Mouse (Mus musculus) forebrain, embryonic 14.5 days (tissue): Measurements from ENCODE around the gene Caml. TPM values are rescaled to one million over a fixed set of nuclear protein-coding genes. Genes with fewer than 3 reads are reported as not detected.
A peak's percentile ranks its signal among the peaks of the same experiment; 100 is the strongest.
"Not testable (repeated sequence)": the region's sequence is repeated elsewhere in the genome, so short reads cannot be mapped to it uniquely, and the experiment has no call there.

Experiments used
- ATAC-seq: fragments of 200-750 bp; cut with Nextera tagmentation; 2 replicates; pipeline ENCODE4 v1.8.0; 2017; ENCODE audit warnings: mild to moderate bottlenecking, moderate library complexity
- DNase-seq: peaks from one replicate; pipeline ENCODE4 v3.0.0-alpha.2; 2015; ENCODE audit warnings: low spot score
- H3K27ac ChIP-seq: fragments of 300-500 bp; sonication (generic); 2 replicates; pipeline ENCODE4 v1.5.1; 2014; ENCODE audit warnings: low read depth, mild to moderate bottlenecking, control low read depth, low read length, moderate library complexity
- H3K27me3 ChIP-seq: fragments of 300-500 bp; sonication (generic); replicated peaks from 2 replicates; pipeline ENCODE4 v1.6.1; 2014; ENCODE audit warnings: low read length, control low read depth, mixed read lengths; ENCODE audit not compliant: control insufficient read depth, insufficient read depth
- H3K36me3 ChIP-seq: fragments of 300-500 bp; sonication (generic); 2 replicates; pipeline ENCODE4 v1.6.1; 2014; ENCODE audit warnings: low read length, control low read depth; ENCODE audit not compliant: control insufficient read depth, insufficient read depth
- H3K4me1 ChIP-seq: fragments of 300-500 bp; sonication (generic); 2 replicates; pipeline ENCODE4 v1.6.1; 2014; ENCODE audit warnings: antibody characterized with exemption, low read length, control low read depth; ENCODE audit not compliant: control insufficient read depth, insufficient read depth
- H3K4me2 ChIP-seq: fragments of 300-500 bp; sonication (generic); 2 replicates; pipeline ENCODE4 v1.6.1; 2014; ENCODE audit warnings: mild to moderate bottlenecking, control low read depth, low read length
- H3K4me3 ChIP-seq: fragments of 300-500 bp; sonication (generic); 2 replicates; pipeline ENCODE4 v1.5.1; 2014; ENCODE audit warnings: low read depth, low read length, control low read depth
- H3K9ac ChIP-seq: fragments of 300-500 bp; sonication (generic); 2 replicates; pipeline ENCODE4 v1.6.1; 2014; ENCODE audit warnings: mild to moderate bottlenecking, low read length, control low read depth, moderate library complexity
- H3K9me3 ChIP-seq: fragments of 300-500 bp; sonication (generic); replicated peaks from 2 replicates; pipeline ENCODE4 v1.6.1; 2016; ENCODE audit warnings: low read length, control low read depth, mixed read lengths; ENCODE audit not compliant: control insufficient read depth
- WGBS: fragments of 180-500 bp; shearing (Covaris S2); extraction: QIAGEN DNeasy Blood & Tissue Kit; methylation state at CpG from one replicate; pipeline ENCODE4 v1.1.7; 2014; 5-methylcytosine and 5-hydroxymethylcytosine counted together
- polyA plus RNA-seq: library from polyadenylated mRNA; unstranded; fragments of >200 nt; fragmentation: Nextera tagmentation; extraction: Ambion mirVana; gene quantifications from 2 replicates; pipeline ENCODE4 v1.2.1, GENCODE M21; 2014

Gene Caml
- polyA plus RNA-seq = 92.9 and 105 TPM in 2 replicates

- H3K4me1 ChIP-seq = peaks cover 16% of the 10 kb centered on the region
- peaks cover 19% of the 10 kb centered on the region for H3K36me3 ChIP-seq
- H3K27me3 ChIP-seq = no peaks in the 10 kb centered on the region
- DNase-seq (peak; percentile 96), ATAC-seq (peak; percentile 99)
- peak within 1 kb of the TSS; percentile 86 for H3K27ac ChIP-seq
- H3K4me2 ChIP-seq = peak within 1 kb of the TSS; percentile 76
- H3K4me3 ChIP-seq = peak within 1 kb of the TSS; percentile 84
- under 1% methylated on average over 59 of the region's 59 CpGs for WGBS
- H3K9ac ChIP-seq = peak within 1 kb of the TSS; percentile 90
- H3K9me3 ChIP-seq = no peaks in the 10 kb centered on the region
These were observed at the start of gene Caml for GRCm38 (mm10) chr13:55622649-55623541. Gene Caml (plus strand): TSS chr13:55623005.

- ATAC-seq (no peak), DNase-seq (no peak)
- Histone ChIP-seq H3K4me2 (no peak within 1 kb of the TSS), H3K27me3 (no peaks in the 10 kb centered on the region), H3K4me3 (no peak within 1 kb of the TSS), H3K27ac (no peak within 1 kb of the TSS), H3K9me3 (no peaks in the 10 kb centered on the region), H3K36me3 (peaks cover 1% of the 10 kb centered on the region; the same call in 1 of the 2 replicates), H3K4me1 (peaks cover 10% of the 10 kb centered on the region), H3K9ac (no peak within 1 kb of the TSS)
- WGBS = 96% methylated on average over 2 of the region's 2 CpGs
These were observed 49.4 kb upstream of the Caml start, which contains the start of gene Tmed9 for GRCm38 (mm10) chr13:55573432-55573831. Gene Tmed9 (plus strand): TSS chr13:55573732.

GRCm38 (mm10) chr13:55574321-55574720, 48.5 kb upstream of the Caml start:
- Histone ChIP-seq H3K27ac (no peak overlapping the region), H3K4me3 (no peak overlapping the region), H3K4me2 (no peak overlapping the region), H3K9ac (no peak overlapping the region), H3K4me1 (peaks cover 6% of the 10 kb centered on the region), H3K36me3 (no peaks in the 10 kb centered on the region), H3K9me3 (no peaks in the 10 kb centered on the region), H3K27me3 (no peaks in the 10 kb centered on the region)
- DNase-seq (peak; percentile 16), ATAC-seq (no peak)
- 76% methylated on average over 5 of the region's 5 CpGs for WGBS

GRCm38 (mm10) chr13:55575932-55576331, 46.9 kb upstream of the Caml start:
- Histone ChIP-seq H3K4me1 (no peaks in the 10 kb centered on the region), H3K36me3 (no peaks in the 10 kb centered on the region), H3K4me2 (no peak overlapping the region), H3K9me3 (no peaks in the 10 kb centered on the region), H3K4me3 (no peak overlapping the region), H3K9ac (no peak overlapping the region), H3K27ac (no peak overlapping the region), H3K27me3 (no peaks in the 10 kb centered on the region)
- ATAC-seq (no peak), DNase-seq (no peak)
- WGBS = 67% methylated on average over 5 of the region's 5 CpGs

GRCm38 (mm10) chr13:55576872-55577271, 45.9 kb upstream of the Caml start:
- not testable (repeated sequence) for H3K4me3 ChIP-seq, DNase-seq, ATAC-seq, H3K9me3 ChIP-seq, H3K36me3 ChIP-seq, H3K4me2 ChIP-seq, H3K4me1 ChIP-seq, H3K27ac ChIP-seq, H3K9ac ChIP-seq, H3K27me3 ChIP-seq
- 91% methylated on average over 7 of the region's 7 CpGs for WGBS

GRCm38 (mm10) chr13:55578086-55578485, 44.7 kb upstream of the Caml start:
- Histone ChIP-seq H3K9me3 (no peaks in the 10 kb centered on the region), H3K4me1 (no peaks in the 10 kb centered on the region), H3K27me3 (no peaks in the 10 kb centered on the region), H3K36me3 (no peaks in the 10 kb centered on the region), H3K9ac (no peak overlapping the region), H3K27ac (no peak overlapping the region), H3K4me2 (no peak overlapping the region), H3K4me3 (no peak overlapping the region)
- 80% methylated on average over 4 of the region's 4 CpGs for WGBS
- ATAC-seq (no peak), DNase-seq (no peak)

GRCm38 (mm10) chr13:55591961-55592490, 30.8 kb upstream of the Caml start:
- peak; percentile 19 for ATAC-seq

GRCm38 (mm10) chr13:55592512-55593253, 30.1 kb upstream of the Caml start:
- Histone ChIP-seq H3K4me3 (peak overlapping the region; percentile 79), H3K27ac (peak overlapping the region; percentile 70; the same call in 1 of the 2 replicates), H3K4me1 (peaks cover 5% of the 10 kb centered on the region), H3K27me3 (no peaks in the 10 kb centered on the region), H3K9ac (peak overlapping the region; percentile 90), H3K4me2 (peak overlapping the region; percentile 86), H3K9me3 (no peaks in the 10 kb centered on the region), H3K36me3 (peaks cover 32% of the 10 kb centered on the region)
- ATAC-seq (peak; percentile 99), DNase-seq (peak; percentile 99)
- 6% methylated on average over 29 of the region's 29 CpGs for WGBS

More at GRCm38 (mm10) chr13:55591961-55592490, 30.8 kb upstream of the Caml start:
- WGBS = 79% methylated on average over 4 of the region's 4 CpGs
- Histone ChIP-seq H3K4me2 (peak overlapping the region; percentile 86; the same call in 1 of the 2 replicates), H3K4me1 (peaks cover 5% of the 10 kb centered on the region), H3K27me3 (no peaks in the 10 kb centered on the region), H3K36me3 (peaks cover 27% of the 10 kb centered on the region), H3K9ac (no peak overlapping the region), H3K4me3 (peak overlapping the region; percentile 79; the same call in 1 of the 2 replicates), H3K27ac (no peak overlapping the region), H3K9me3 (no peaks in the 10 kb centered on the region)
- no peak for DNase-seq
